Mouse (Mus musculus): ENCODE measurements around the gene Naaladl2.

- no peak for TF ChIP-seq CTCF (IDR thresholded peaks at IDR 0.05; ENCODE audit: low read depth)
- no peak for TF ChIP-seq EP300 (IDR thresholded peaks at IDR 0.05; ENCODE audit: low read depth)
Observed at GRCm38 (mm10) chr3:24113360-24113759, 1030.7 kb downstream of the Naaladl2 start.
